Mouse (Mus musculus) MEL (cell line): ENCODE measurements around the gene Ptbp1. TPM values are rescaled to one million over a fixed set of nuclear protein-coding genes. Genes with fewer than 3 reads are reported as not detected.

Experiments used
- DNase-seq: peaks from one replicate; pipeline ENCODE4 v3.0.0; 2011; ENCODE audit warnings: low read depth, low spot score
- H3K27ac ChIP-seq: 2 replicates; pipeline ENCODE4 v1.5.1; 2012; ENCODE audit warnings: low read depth, mild to moderate bottlenecking, control low read depth, low read length, moderate library complexity; ENCODE audit not compliant: control insufficient read depth
- H3K27me3 ChIP-seq, 2 experiments: fragments of 150-350 bp in 1 of 2; sonication (generic) in 1 of 2; 2 replicates each; pipeline ENCODE4 v1.6.1; 2012; ENCODE audit warnings: low read length in 2 of 2, mild to moderate bottlenecking in 2 of 2, improper control_type of control experiment in 1 of 2, moderate library complexity in 1 of 2; ENCODE audit not compliant: insufficient read depth in 2 of 2, control insufficient read depth in 1 of 2
- H3K36me3 ChIP-seq, 2 experiments: 2 replicates each; pipeline ENCODE4 v1.6.1; 2012 to 2014; ENCODE audit warnings: low read length in 2 of 2, improper control_type of control experiment in 1 of 2, inconsistent platforms in 1 of 2, mild to moderate bottlenecking in 1 of 2; ENCODE audit not compliant: insufficient read depth in 2 of 2, control insufficient read depth in 1 of 2
- H3K4me1 ChIP-seq, 2 experiments: fragments of 150-350 bp in 1 of 2; sonication (generic) in 1 of 2; 2 replicates each; pipeline ENCODE4 v1.6.1; 2012; ENCODE audit warnings: low read length in 2 of 2, improper control_type of control experiment in 1 of 2, mild to moderate bottlenecking in 1 of 2; ENCODE audit not compliant: insufficient read depth in 2 of 2, control insufficient read depth in 1 of 2
- H3K4me3 ChIP-seq, 2 experiments: fragments of 150-350 bp in 1 of 2; sonication (generic) in 1 of 2; 2 replicates each; pipeline ENCODE4 v1.5.1; 2012; ENCODE audit warnings: low read depth in 2 of 2, low read length in 2 of 2, mild to moderate bottlenecking in 2 of 2, moderate library complexity in 2 of 2, control low read depth in 1 of 2, improper control_type of control experiment in 1 of 2; ENCODE audit not compliant: control insufficient read depth in 1 of 2, insufficient read depth in 1 of 2
- H3K79me2 ChIP-seq: 2 replicates; pipeline ENCODE4 v1.6.1; 2012; ENCODE audit warnings: mild to moderate bottlenecking, low read length, moderate library complexity; ENCODE audit not compliant: control insufficient read depth, poor library complexity, insufficient read depth
- H3K9ac ChIP-seq: 2 replicates; pipeline ENCODE4 v1.6.1; 2012; ENCODE audit warnings: low read depth, mild to moderate bottlenecking, control low read depth, low read length, moderate library complexity; ENCODE audit not compliant: control insufficient read depth, poor library complexity, severe bottlenecking
- H3K9me3 ChIP-seq: fragments of 150-350 bp; sonication (generic); replicated peaks from 2 replicates; pipeline ENCODE4 v1.6.1; 2012; ENCODE audit warnings: mild to moderate bottlenecking, low read length, improper control_type of control experiment, moderate library complexity; ENCODE audit not compliant: insufficient read depth
- CHD1 ChIP-seq: IDR thresholded peaks from 2 replicates; pipeline ENCODE4 v1.6.1; 2012; ENCODE audit warnings: low read depth, mild to moderate bottlenecking, inconsistent platforms, low read length, improper control_type of control experiment
- CHD2 ChIP-seq: IDR thresholded peaks from 2 replicates; pipeline ENCODE4 v1.6.1; 2011; ENCODE audit warnings: low read length, improper control_type of control experiment
- CTCF ChIP-seq, 3 experiments: IDR thresholded peaks in 2 of 3; conservative IDR thresholded peaks in 1 of 3; 2 replicates each; pipeline ENCODE4 v1.5.1; 2011 to 2012; ENCODE audit warnings: low read length in 3 of 3, low read depth in 2 of 3, mild to moderate bottlenecking in 2 of 3, improper control_type of control experiment in 1 of 3, inconsistent platforms in 1 of 3, mixed read lengths in 1 of 3, moderate library complexity in 1 of 3; ENCODE audit not compliant: control insufficient read depth in 1 of 3, insufficient read depth in 1 of 3, poor library complexity in 1 of 3, severe bottlenecking in 1 of 3
- ELF1 ChIP-seq: IDR thresholded peaks from 2 replicates; pipeline ENCODE4 v1.6.1; 2014; ENCODE audit warnings: low read depth, mild to moderate bottlenecking, inconsistent platforms, low read length, improper control_type of control experiment, moderate library complexity
- EP300 ChIP-seq, 2 experiments: IDR thresholded peaks; 2 replicates each; pipeline ENCODE4 v1.6.1; 2011; ENCODE audit warnings: improper control_type of control experiment in 2 of 2, low read length in 2 of 2, low read depth in 1 of 2, mild to moderate bottlenecking in 1 of 2
- ETS1 ChIP-seq: IDR thresholded peaks from 2 replicates; pipeline ENCODE4 v1.6.1; 2012; ENCODE audit warnings: low read depth, mild to moderate bottlenecking, inconsistent platforms, low read length, improper control_type of control experiment, moderate library complexity
- HCFC1 ChIP-seq: IDR thresholded peaks from 2 replicates; pipeline ENCODE4 v1.6.1; 2012; ENCODE audit warnings: low read depth, mild to moderate bottlenecking, inconsistent platforms, low read length, improper control_type of control experiment, moderate library complexity
- JUND ChIP-seq: IDR thresholded peaks from 2 replicates; pipeline ENCODE4 v1.6.1; 2011; ENCODE audit warnings: low read depth, mild to moderate bottlenecking, improper control_type of control experiment, low read length
- MAX ChIP-seq: IDR thresholded peaks from 2 replicates; pipeline ENCODE4 v1.6.1; 2011; ENCODE audit warnings: low read length, improper control_type of control experiment
- NELFE ChIP-seq: IDR thresholded peaks from 2 replicates; pipeline ENCODE4 v1.6.1; 2011; ENCODE audit warnings: low read depth, low read length, improper control_type of control experiment
- NRF1 ChIP-seq: IDR thresholded peaks from 2 replicates; pipeline ENCODE4 v1.6.1; 2014; ENCODE audit warnings: low read depth, mild to moderate bottlenecking, inconsistent platforms, low read length, improper control_type of control experiment, moderate library complexity; ENCODE audit not compliant: poor library complexity, insufficient read depth, severe bottlenecking
- POLR2A ChIP-seq, 2 experiments: IDR thresholded peaks; 2 replicates each; pipeline ENCODE4 v1.6.1; 2011 to 2012; ENCODE audit warnings: low read length in 2 of 2, mild to moderate bottlenecking in 2 of 2, control low read depth in 1 of 2, improper control_type of control experiment in 1 of 2, low read depth in 1 of 2, moderate library complexity in 1 of 2; ENCODE audit not compliant: control insufficient read depth in 1 of 2, insufficient read depth in 1 of 2, poor library complexity in 1 of 2
- POLR2AphosphoS2 ChIP-seq: IDR thresholded peaks from 2 replicates; pipeline ENCODE4 v1.6.1; 2011; ENCODE audit warnings: low read length, improper control_type of control experiment
- POLR2AphosphoS5 ChIP-seq: IDR thresholded peaks from 2 replicates; pipeline ENCODE4 v1.6.1; 2012; ENCODE audit warnings: low read depth, borderline replicate concordance, mild to moderate bottlenecking, inconsistent platforms, low read length, moderate library complexity, mixed read lengths
- RCOR1 ChIP-seq: IDR thresholded peaks from 2 replicates; pipeline ENCODE4 v1.6.1; 2012; ENCODE audit warnings: low read depth, mild to moderate bottlenecking, inconsistent platforms, low read length, improper control_type of control experiment
- SMC3 ChIP-seq: IDR thresholded peaks from 2 replicates; pipeline ENCODE4 v1.6.1; 2011; ENCODE audit warnings: low read depth, low read length, improper control_type of control experiment
- TAL1 ChIP-seq: IDR thresholded peaks from 2 replicates; pipeline ENCODE4 v1.6.1; 2012; ENCODE audit warnings: mild to moderate bottlenecking, inconsistent platforms, low read length, moderate library complexity, mixed read lengths
- TBP ChIP-seq: IDR thresholded peaks from 2 replicates; pipeline ENCODE4 v1.8.0; 2011; ENCODE audit warnings: low read depth, low read length, improper control_type of control experiment
- TCF12 ChIP-seq: IDR thresholded peaks from 2 replicates; pipeline ENCODE4 v1.6.1; 2014; ENCODE audit warnings: low read depth, mild to moderate bottlenecking, inconsistent platforms, low read length, improper control_type of control experiment, moderate library complexity
- USF2 ChIP-seq, 2 experiments: IDR thresholded peaks; 2 replicates each; pipeline ENCODE4 v1.6.1; 2011 to 2012; ENCODE audit warnings: improper control_type of control experiment in 2 of 2, low read length in 2 of 2, borderline replicate concordance in 1 of 2, inconsistent platforms in 1 of 2, low read depth in 1 of 2, mild to moderate bottlenecking in 1 of 2; ENCODE audit not compliant: insufficient read depth in 1 of 2
- ZC3H11A ChIP-seq: IDR thresholded peaks from 2 replicates; pipeline ENCODE4 v1.6.1; 2012; ENCODE audit warnings: low read depth, mild to moderate bottlenecking, inconsistent platforms, low read length, improper control_type of control experiment
- polyA plus RNA-seq, 2 experiments: library from polyadenylated mRNA; stranded (reverse) in 1 of 2; unstranded in 1 of 2; fragments of >175 nt in 1 of 2; fragments of >200 nt in 1 of 2; gene quantifications; 2 replicates each; pipeline versions ENCODE4 v1.2.1 to v1.2.4; 2012; ENCODE audit warnings: low replicate concordance in 2 of 2, low read depth in 1 of 2; ENCODE audit not compliant: insufficient read length in 2 of 2, insufficient read depth in 1 of 2, missing spikeins in 1 of 2
- total RNA-seq: library from RNA; depleted of rRNA; stranded (reverse); fragments of 300-350 nt; gene quantifications from 2 replicates; pipeline ENCODE4 v1.2.3, GENCODE M21; 2012

The Ptbp1 gene
- total and polyA plus RNA-seq, 3 experiments, result 301 to 837 (median 329) TPM

DNA sequence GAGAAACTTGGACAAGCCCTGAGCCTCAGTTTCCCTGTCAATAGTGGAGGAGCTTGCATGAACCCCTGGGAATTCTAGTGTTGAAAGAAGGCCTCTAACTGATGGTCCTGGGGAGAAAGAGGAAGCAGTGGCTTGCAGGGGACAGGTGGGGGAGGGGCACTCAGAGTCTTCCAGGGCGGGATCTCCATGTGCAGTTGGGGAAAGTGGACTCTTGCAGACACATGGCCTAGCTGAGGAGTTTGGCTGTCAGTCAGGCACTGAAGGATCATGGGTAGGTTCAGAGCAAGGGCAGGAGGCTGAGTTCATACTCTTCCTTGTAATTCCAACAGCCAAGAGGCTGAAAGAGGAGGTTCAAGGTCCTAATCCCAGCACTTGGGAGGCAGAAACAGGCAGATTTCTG lies 22.9 kb downstream of the Ptbp1 start (continued):
- no peak for TF ChIP-seq POLR2AphosphoS5
- TF ChIP-seq POLR2A (IDR thresholded peaks at IDR 0.05; ENCODE audit: control insufficient read depth in 1 of 2, insufficient read depth in 1 of 2, low read depth in 1 of 2, low read length in 2 of 2, poor library complexity in 1 of 2), result peak; percentile 42 to 67; a peak in 2 of 4 replicates
- TF ChIP-seq SMC3, result no peak
- peak; percentile 87 for TF ChIP-seq MAX
- no peak for TF ChIP-seq CHD1
- peak; percentile 49 for TF ChIP-seq TCF12
- TF ChIP-seq CTCF (IDR thresholded peaks at IDR 0.05 in 2 of 3, conservative IDR thresholded peaks at IDR 0.05 in 1 of 3; ENCODE audit: control insufficient read depth in 1 of 3, insufficient read depth in 1 of 3, low read depth in 2 of 3, low read length in 3 of 3, poor library complexity in 1 of 3, severe bottlenecking in 1 of 3), result no peak
- no peak for TF ChIP-seq TAL1
- TF ChIP-seq ELF1, result peak; percentile 50; the same call in 1 of the 2 replicates
- no peak for TF ChIP-seq POLR2AphosphoS2
- TF ChIP-seq TBP, result peak; percentile 70
- no peak for TF ChIP-seq USF2 (IDR thresholded peaks at IDR 0.05; ENCODE audit: borderline replicate concordance in 1 of 2, insufficient read depth in 1 of 2, low read depth in 1 of 2, low read length in 2 of 2)
- TF ChIP-seq CHD2, result peak; percentile 77
- TF ChIP-seq RCOR1, result no peak
- peak; percentile 62 for TF ChIP-seq HCFC1
- TF ChIP-seq ZC3H11A, result no peak
- TF ChIP-seq JUND, result no peak
- peak; percentile 38; the same call in 1 of the 2 replicates for TF ChIP-seq NELFE

- no peaks in the 10 kb centered on the region for H3K27me3 ChIP-seq
- H3K27ac ChIP-seq, result peak overlapping the region; percentile 78
Measured at GRCm38 (mm10) chr10:79877757-79878156, 23.5 kb downstream of the Ptbp1 start.

More at GRCm38 (mm10) chr10:79877757-79878156, 23.5 kb downstream of the Ptbp1 start:
- Histone ChIP-seq H3K4me1 (peaks cover 8 to 36% of the 10 kb centered on the region in 2 experiments; a peak in 3 of 4 replicates), H3K36me3 (peaks cover 0 to 14% of the 10 kb centered on the region in 2 experiments; a peak in 2 of 4 replicates), H3K4me3 (peak overlapping the region; percentile 43 to 56), H3K9me3 (no peaks in the 10 kb centered on the region), H3K79me2 (no peaks in the 10 kb centered on the region), H3K9ac (peak overlapping the region; percentile 70)
- TF ChIP-seq ELF1 (peak; percentile 45; the same call in 1 of the 2 replicates), ETS1 (peak; percentile 40; the same call in 1 of the 2 replicates), EP300 (IDR thresholded peaks at IDR 0.05; ENCODE audit: low read depth in 1 of 2, low read length in 2 of 2) (0 out of 4 replicates have a peak, but pooled peaks of 1 of the 2 experiments have one; percentile 9), HCFC1 (no peak), TBP (0 out of 2 replicates have a peak, but pooled peaks have one; percentile 42), NRF1 (no peak)
- DNase-seq, result peak; percentile 69
